Mouse (Mus musculus): ENCODE measurements around the gene Srsf1. TPM values are rescaled to one million over a fixed set of nuclear protein-coding genes. Genes with fewer than 3 reads are reported as not detected.

Gene Srsf1
- polyA plus RNA-seq, 1 experiment from 2014 or later, result 77.7 TPM

GRCm38 (mm10) chr11:88073343-88073875, 26.2 kb downstream of the Srsf1 start:
- H3K36me3 ChIP-seq (ENCODE audit: inconsistent target), result peaks cover 40% of the 10 kb centered on the region
- no peak overlapping the region for H3K4me3 ChIP-seq (ENCODE audit: inconsistent target)
- peaks cover 87% of the 10 kb centered on the region for H3K79me2 ChIP-seq (ENCODE audit: inconsistent target)
- WGBS (ENCODE audit: missing documents), result 88% methylated on average over 14 of the region's 14 CpGs
- H3K27ac ChIP-seq, result no peak overlapping the region

DNA sequence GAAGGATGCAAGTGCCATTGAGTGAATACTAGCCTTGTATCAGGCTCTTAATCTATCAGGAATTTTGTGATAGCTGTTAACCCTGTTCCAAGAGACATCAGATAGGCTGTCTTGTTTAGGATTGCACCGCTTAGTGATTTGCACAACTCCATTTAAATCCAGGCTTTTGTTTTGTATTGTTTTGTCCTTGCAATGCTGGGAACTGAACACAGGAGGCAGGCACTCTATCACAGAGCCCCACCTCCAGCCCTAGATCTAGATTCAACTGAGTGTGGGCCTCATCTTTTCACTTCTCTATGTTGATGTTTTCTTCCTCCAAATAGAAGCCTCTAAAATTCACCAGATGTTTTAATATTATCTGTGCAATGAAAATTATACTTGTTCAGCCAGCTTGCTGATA, 28.5 kb downstream of the Srsf1 start:
- H3K36me3 ChIP-seq (ENCODE audit: inconsistent target), result peaks cover 63% of the 10 kb centered on the region
- H3K79me2 ChIP-seq (ENCODE audit: inconsistent target), result peaks cover 66% of the 10 kb centered on the region
- no peak overlapping the region for H3K27ac ChIP-seq
- no peak overlapping the region for H3K4me3 ChIP-seq (ENCODE audit: inconsistent target)
- WGBS (ENCODE audit: missing documents), result 100% methylated on average over 1 of the region's 1 CpGs

- Histone ChIP-seq H3K27ac (no peak overlapping the region), H3K4me3 (ENCODE audit: inconsistent target) (no peak overlapping the region), H3K79me2 (ENCODE audit: inconsistent target) (peaks cover 59% of the 10 kb centered on the region), H3K36me3 (ENCODE audit: inconsistent target) (peaks cover 70% of the 10 kb centered on the region)
- WGBS (ENCODE audit: missing documents), result 100% methylated on average over 1 of the region's 1 CpGs
These were observed 29.2 kb downstream of the Srsf1 start for GRCm38 (mm10) chr11:88076394-88076793.

DNA sequence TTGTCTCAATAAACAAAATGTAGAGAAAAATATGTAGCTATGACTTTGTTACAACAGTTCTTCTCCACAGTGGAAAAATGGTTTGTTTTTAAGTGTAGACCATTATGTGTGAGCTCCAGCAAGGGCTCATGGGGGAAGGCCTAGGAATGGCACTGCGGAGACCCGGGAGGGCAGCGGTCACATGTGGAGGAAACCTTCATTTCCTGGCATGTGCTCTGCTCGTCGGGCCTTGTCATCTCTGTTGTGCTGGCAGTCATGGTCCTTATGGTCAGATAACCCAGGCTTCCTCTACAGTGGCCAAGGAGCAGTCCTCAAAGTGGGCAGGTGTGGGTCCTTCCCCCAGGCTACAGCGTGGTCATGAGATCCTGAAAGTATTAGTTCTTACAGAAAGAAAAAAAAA, 36.5 kb downstream of the Srsf1 start:
- Histone ChIP-seq H3K27ac (no peak overlapping the region), H3K4me3 (ENCODE audit: inconsistent target) (no peak overlapping the region), H3K36me3 (ENCODE audit: inconsistent target) (peaks cover 42% of the 10 kb centered on the region), H3K79me2 (ENCODE audit: inconsistent target) (no peaks in the 10 kb centered on the region)
- 26% methylated on average over 6 of the region's 6 CpGs for WGBS (ENCODE audit: missing documents)

GRCm38 (mm10) chr11:88086737-88087627, 39.8 kb downstream of the Srsf1 start:
- Histone ChIP-seq H3K79me2 (ENCODE audit: inconsistent target) (no peaks in the 10 kb centered on the region), H3K27ac (peak overlapping the region; percentile 21; the same call in 1 of the 2 replicates), H3K36me3 (ENCODE audit: inconsistent target) (peaks cover 10% of the 10 kb centered on the region; the same call in 1 of the 2 replicates), H3K4me3 (ENCODE audit: inconsistent target) (peak overlapping the region; percentile 6; the same call in 1 of the 2 replicates)
- WGBS (ENCODE audit: missing documents), result 22% methylated on average over 25 of the region's 25 CpGs

- H3K79me2 ChIP-seq (ENCODE audit: inconsistent target), result no peaks in the 10 kb centered on the region
- no peak overlapping the region for H3K27ac ChIP-seq
- no peaks in the 10 kb centered on the region for H3K36me3 ChIP-seq (ENCODE audit: inconsistent target)
- 66% methylated on average over 5 of the region's 5 CpGs for WGBS (ENCODE audit: missing documents)
- no peak overlapping the region for H3K4me3 ChIP-seq (ENCODE audit: inconsistent target)
These were observed 42.0 kb downstream of the Srsf1 start for GRCm38 (mm10) chr11:88089150-88089549.

DNA sequence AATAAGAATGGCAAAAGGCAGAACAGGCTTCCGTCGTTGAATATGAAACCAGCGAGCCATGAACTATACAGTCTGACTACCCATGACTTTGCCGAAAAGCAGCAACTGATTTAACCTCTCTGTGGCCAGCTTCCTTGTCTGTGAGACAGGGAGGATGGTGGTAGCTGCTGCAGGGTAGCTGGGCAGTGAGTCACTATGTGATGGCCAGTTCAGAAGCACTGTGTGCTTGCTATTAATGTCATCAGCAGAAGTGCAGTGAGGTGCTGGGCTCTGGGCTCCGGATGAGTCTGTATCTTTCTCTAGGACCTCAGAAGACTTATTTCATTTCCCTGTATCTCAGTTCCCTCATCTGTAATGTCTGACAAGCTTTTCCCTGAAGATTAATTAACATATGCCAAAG, 43.1 kb downstream of the Srsf1 start:
- no peak overlapping the region for H3K27ac ChIP-seq
- no peaks in the 10 kb centered on the region for H3K36me3 ChIP-seq (ENCODE audit: inconsistent target)
- H3K79me2 ChIP-seq (ENCODE audit: inconsistent target), result no peaks in the 10 kb centered on the region
- H3K4me3 ChIP-seq (ENCODE audit: inconsistent target), result no peak overlapping the region
- 27% methylated on average over 5 of the region's 5 CpGs for WGBS (ENCODE audit: missing documents)

DNA sequence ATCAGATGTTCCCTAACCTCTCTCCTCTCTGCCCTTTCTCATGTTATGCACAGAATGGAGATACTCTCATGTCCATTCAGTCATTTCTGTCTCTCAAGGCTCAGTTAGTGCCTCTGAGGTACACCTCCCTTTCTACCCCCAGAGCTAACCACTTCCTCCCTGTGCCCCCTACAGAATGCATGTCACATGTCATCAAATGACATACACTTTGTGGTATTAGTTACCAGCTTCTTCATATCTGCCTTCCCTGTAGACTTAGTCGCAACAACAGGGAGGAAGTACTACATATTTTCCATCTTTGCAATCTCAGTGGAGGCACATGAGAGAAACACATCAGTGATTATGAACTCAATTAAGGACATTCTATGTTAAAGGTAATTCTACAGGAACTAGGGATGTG, 44.8 kb downstream of the Srsf1 start:
- whole genome bisulfite sequencing (ENCODE audit: missing documents), result 23% methylated on average over 1 of the region's 1 CpGs
- Histone ChIP-seq H3K36me3 (ENCODE audit: inconsistent target) (no peaks in the 10 kb centered on the region), H3K27ac (no peak overlapping the region), H3K79me2 (ENCODE audit: inconsistent target) (no peaks in the 10 kb centered on the region), H3K4me3 (ENCODE audit: inconsistent target) (no peak overlapping the region)

GRCm38 (mm10) chr11:88097173-88097572, 50.0 kb downstream of the Srsf1 start:
- Histone ChIP-seq H3K4me3 (ENCODE audit: inconsistent target) (no peak overlapping the region), H3K36me3 (ENCODE audit: inconsistent target) (no peaks in the 10 kb centered on the region), H3K27ac (no peak overlapping the region), H3K79me2 (ENCODE audit: inconsistent target) (no peaks in the 10 kb centered on the region)
- 48% methylated on average over 4 of the region's 4 CpGs for WGBS (ENCODE audit: missing documents)

GRCm38 (mm10) chr11:88098021-88098729, 51.0 kb downstream of the Srsf1 start, which contains the start of gene Cuedc1:
TSS of gene Cuedc1 (plus strand) at chr11:88098058.
- no peaks in the 10 kb centered on the region for H3K79me2 ChIP-seq (ENCODE audit: inconsistent target)
- no peak within 1 kb of the TSS for H3K27ac ChIP-seq
- no peaks in the 10 kb centered on the region for H3K36me3 ChIP-seq (ENCODE audit: inconsistent target)
- peak within 1 kb of the TSS; percentile 10; the same call in 1 of the 2 replicates for H3K4me3 ChIP-seq (ENCODE audit: inconsistent target)
- WGBS (ENCODE audit: missing documents), result 51% methylated on average over 17 of the region's 17 CpGs

DNA sequence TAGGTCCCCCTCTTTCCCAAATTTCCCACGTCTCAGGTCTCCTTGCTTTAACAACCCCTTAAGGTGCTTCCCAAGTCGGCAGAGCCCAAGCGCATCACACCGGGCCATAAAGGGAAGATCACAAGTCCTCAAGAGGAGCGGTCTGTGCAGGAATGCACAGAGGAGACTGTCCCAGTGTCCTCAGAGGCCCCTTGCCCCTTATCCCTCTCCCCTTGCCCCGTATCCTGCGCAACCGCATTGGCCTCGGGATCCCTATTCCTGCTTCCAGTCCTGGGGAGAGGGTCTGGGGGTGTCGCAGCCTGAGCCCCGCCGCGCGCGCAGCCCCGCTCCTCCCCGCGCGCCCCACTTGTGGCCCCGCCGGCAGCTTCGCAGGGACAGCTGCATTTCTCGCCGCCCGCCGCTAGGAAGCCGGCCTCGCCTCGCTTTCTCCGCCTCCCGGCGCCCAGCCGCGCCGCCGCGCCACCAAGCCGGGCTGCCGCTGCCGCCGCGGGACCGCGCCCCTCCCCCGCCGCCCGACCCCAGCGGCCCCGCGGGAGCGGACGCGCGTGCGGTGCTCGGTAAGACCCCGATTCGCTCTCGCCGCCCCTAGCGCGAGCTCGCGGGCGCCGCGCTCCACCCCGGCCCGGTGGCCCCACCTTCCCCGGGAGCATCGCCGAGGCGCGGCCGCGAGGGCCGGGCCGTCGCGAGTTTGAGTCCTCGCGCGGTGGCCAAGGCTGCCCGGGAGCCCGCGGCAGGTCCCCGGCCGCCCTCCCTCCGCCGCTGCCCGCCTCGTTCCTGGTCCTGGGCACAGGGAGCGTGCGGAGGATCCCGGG, 51.8 kb downstream of the Srsf1 start:
- H3K79me2 ChIP-seq (ENCODE audit: inconsistent target), result no peaks in the 10 kb centered on the region
- H3K27ac ChIP-seq, result no peak overlapping the region

DNA sequence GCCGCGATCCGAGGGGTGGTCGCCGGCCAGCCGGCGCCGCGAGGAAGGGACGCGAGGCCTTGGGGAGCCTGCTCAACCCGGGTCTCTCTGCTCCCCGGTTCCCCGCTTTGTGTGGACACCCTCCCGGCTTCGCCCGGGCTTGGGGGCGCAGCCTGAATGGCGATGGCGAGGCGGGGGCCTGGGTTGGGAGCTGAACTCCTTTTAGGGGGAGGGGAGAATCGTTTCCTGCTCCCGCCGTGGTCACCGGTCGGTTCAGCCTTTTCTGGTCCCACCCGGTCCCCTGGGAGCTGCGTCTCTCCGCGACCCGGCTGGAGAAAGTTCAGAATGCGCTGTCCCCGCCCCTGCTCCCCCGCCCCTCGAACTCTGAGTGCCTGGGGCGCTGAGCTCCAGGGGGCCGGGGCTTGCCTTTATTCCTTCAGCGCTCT, 52.4 kb downstream of the Srsf1 start:
- 8% methylated on average over 29 of the region's 38 CpGs for WGBS (ENCODE audit: missing documents)
- Histone ChIP-seq H3K4me3 (ENCODE audit: inconsistent target) (peak overlapping the region; percentile 15; the same call in 1 of the 2 replicates), H3K27ac (no peak overlapping the region), H3K36me3 (ENCODE audit: inconsistent target) (no peaks in the 10 kb centered on the region), H3K79me2 (ENCODE audit: inconsistent target) (no peaks in the 10 kb centered on the region)

More for the DNA sequence above, 51.8 kb downstream of the Srsf1 start:
- WGBS (ENCODE audit: missing documents), result 2% methylated on average over 71 of the region's 95 CpGs
- H3K36me3 ChIP-seq (ENCODE audit: inconsistent target), result no peaks in the 10 kb centered on the region
- H3K4me3 ChIP-seq (ENCODE audit: inconsistent target), result peak overlapping the region; percentile 10; the same call in 1 of the 2 replicates

- H3K4me3 ChIP-seq (ENCODE audit: inconsistent target), result peak overlapping the region; percentile 15; the same call in 1 of the 2 replicates
- no peaks in the 10 kb centered on the region for H3K36me3 ChIP-seq (ENCODE audit: inconsistent target)
- no peak overlapping the region for H3K27ac ChIP-seq
- no peaks in the 10 kb centered on the region for H3K79me2 ChIP-seq (ENCODE audit: inconsistent target)
- WGBS (ENCODE audit: missing documents), result 75% methylated on average over 4 of the region's 4 CpGs
These were observed 53.0 kb downstream of the Srsf1 start for GRCm38 (mm10) chr11:88100170-88100569.

Data from macrophage (primary cell).